Mouse (Mus musculus) E14TG2a.4 (cell line): ENCODE data around the gene Susd4.

Source experiments
- H3K27me3 ChIP-seq: 2 replicates; pipeline ENCODE4 v1.6.1; 2014; ENCODE audit warnings: low read length, control low read depth; ENCODE audit not compliant: insufficient read depth
- H3K36me3 ChIP-seq: 2 replicates; pipeline ENCODE4 v1.6.1; 2014; ENCODE audit warnings: low read length, control low read depth; ENCODE audit not compliant: insufficient read depth
- H3K4me1 ChIP-seq: replicated peaks from 2 replicates; pipeline ENCODE4 v1.6.1; 2014; ENCODE audit warnings: low read depth, low read length, control low read depth
- H3K4me3 ChIP-seq: replicated peaks from 2 replicates; pipeline ENCODE4 v1.5.1; 2014; ENCODE audit warnings: mild to moderate bottlenecking, low read length
- H3K9me3 ChIP-seq: 2 replicates; pipeline ENCODE4 v1.6.1; 2014; ENCODE audit warnings: low read length, control low read depth
- CTCF ChIP-seq: conservative IDR thresholded peaks from 2 replicates; pipeline ENCODE4 v1.5.1; 2014; ENCODE audit warnings: low read length
- NANOG ChIP-seq: IDR thresholded peaks from 2 replicates; pipeline ENCODE4 v1.6.1; 2014; ENCODE audit warnings: borderline replicate concordance, low read length, mixed read lengths
- POU5F1 ChIP-seq: IDR thresholded peaks from 2 replicates; pipeline ENCODE4 v1.6.1; 2014; ENCODE audit warnings: low read length, borderline replicate concordance

Susd4 gene

GRCm38 (mm10) chr1:182902906-182903305 lies 139.2 kb downstream of the Susd4 start:
- TF ChIP-seq POU5F1: no peak
- TF ChIP-seq CTCF: no peak
- TF ChIP-seq NANOG: no peak
- H3K4me1 ChIP-seq: no peaks in the 10 kb centered on the region
- no peaks in the 10 kb centered on the region for H3K27me3 ChIP-seq
- H3K9me3 ChIP-seq: no peaks in the 10 kb centered on the region
- no peak overlapping the region for H3K4me3 ChIP-seq
- H3K36me3 ChIP-seq: no peaks in the 10 kb centered on the region

DNA sequence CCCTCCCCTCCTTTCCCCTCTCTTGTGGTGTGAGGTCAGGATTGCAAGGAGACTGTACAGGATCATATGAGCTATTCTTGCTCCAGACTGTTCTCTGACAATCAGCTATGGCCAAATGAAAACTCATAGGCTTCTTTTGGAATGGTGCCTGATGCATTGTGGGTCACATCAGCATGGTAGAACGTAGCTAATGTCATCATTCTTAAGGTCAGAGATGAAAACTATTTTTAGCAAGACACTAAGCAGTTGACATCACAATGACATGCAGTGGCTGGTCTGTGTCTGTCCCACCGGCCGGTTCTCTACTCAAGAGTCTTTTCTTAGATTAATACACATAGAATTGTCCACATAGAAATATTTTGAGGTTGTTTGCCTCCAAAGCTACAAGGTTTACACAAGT lies 142.0 kb downstream of the Susd4 start:
- H3K27me3 ChIP-seq: no peaks in the 10 kb centered on the region; the same call in 1 of the 2 replicates
- H3K4me1 ChIP-seq: no peaks in the 10 kb centered on the region
- no peaks in the 10 kb centered on the region for H3K36me3 ChIP-seq
- no peak overlapping the region for H3K4me3 ChIP-seq
- H3K9me3 ChIP-seq: peaks cover 4% of the 10 kb centered on the region
- TF ChIP-seq NANOG: no peak
- no peak for TF ChIP-seq POU5F1
- TF ChIP-seq CTCF: no peak

DNA sequence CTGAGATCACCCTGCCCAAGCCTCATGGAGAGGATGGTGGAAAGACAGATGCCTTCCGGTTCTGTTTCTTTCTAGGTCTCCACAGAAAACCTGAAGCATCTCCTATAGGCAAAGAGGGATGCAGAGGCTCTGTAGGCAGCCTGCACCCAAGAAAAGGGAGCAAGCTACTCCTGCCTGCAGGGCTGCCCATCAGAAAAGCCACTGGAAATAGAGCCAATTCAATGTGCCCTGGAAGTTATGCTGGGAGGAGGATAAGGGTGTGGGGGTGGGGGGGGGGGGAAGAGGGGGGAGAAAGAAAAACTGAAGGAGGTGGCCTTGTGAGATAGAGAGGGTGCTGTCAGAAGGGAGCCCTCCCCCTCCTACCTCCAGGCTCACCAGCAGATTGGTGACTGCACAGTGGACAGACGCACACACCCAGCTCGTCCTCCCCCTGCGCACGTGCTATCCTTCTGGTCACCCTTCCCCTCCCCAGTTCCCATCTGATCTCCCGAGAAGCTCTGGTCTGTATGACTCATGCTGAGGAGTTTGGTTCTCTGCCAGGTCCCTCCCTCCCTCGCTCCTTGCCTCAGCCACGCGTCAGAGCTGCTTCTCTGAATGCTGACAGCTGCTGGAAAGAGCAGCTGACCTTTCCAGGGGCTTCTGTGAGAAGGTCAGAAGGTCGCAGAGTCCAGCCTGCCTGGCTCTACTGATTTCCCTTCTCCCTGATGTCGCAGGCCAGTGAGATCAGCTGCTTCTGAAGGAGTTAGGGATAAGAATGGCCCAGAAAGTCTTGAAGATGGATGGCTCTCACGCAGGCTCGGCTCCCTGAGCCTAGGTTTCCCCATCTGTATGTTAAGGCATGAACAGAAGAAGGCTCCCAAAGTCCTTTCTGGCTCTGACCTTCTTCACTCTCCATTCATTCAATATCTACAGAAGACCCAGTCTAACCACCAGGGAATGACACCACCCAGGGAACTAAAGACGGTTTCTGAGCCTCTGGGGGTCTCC lies 144.7 kb downstream of the Susd4 start:
- TF ChIP-seq NANOG (no peak), CTCF (no peak), POU5F1 (no peak)
- Histone ChIP-seq H3K9me3 (peaks cover 19% of the 10 kb centered on the region), H3K27me3 (no peaks in the 10 kb centered on the region; the same call in 1 of the 2 replicates), H3K36me3 (no peaks in the 10 kb centered on the region), H3K4me1 (no peaks in the 10 kb centered on the region), H3K4me3 (no peak overlapping the region)

GRCm38 (mm10) chr1:182909066-182909465 lies 145.4 kb downstream of the Susd4 start:
- H3K36me3 ChIP-seq: no peaks in the 10 kb centered on the region
- H3K9me3 ChIP-seq: peaks cover 19% of the 10 kb centered on the region
- H3K27me3 ChIP-seq: no peaks in the 10 kb centered on the region; the same call in 1 of the 2 replicates
- H3K4me3 ChIP-seq: no peak overlapping the region
- no peaks in the 10 kb centered on the region for H3K4me1 ChIP-seq
- TF ChIP-seq CTCF: no peak
- TF ChIP-seq POU5F1: no peak
- no peak for TF ChIP-seq NANOG

GRCm38 (mm10) chr1:182909596-182909995 lies 145.9 kb downstream of the Susd4 start:
- peaks cover 19% of the 10 kb centered on the region for H3K9me3 ChIP-seq
- H3K36me3 ChIP-seq: no peaks in the 10 kb centered on the region
- TF ChIP-seq POU5F1 (no peak), NANOG (no peak), CTCF (no peak)
- H3K27me3 ChIP-seq: no peaks in the 10 kb centered on the region; the same call in 1 of the 2 replicates
- no peak overlapping the region for H3K4me3 ChIP-seq
- no peaks in the 10 kb centered on the region for H3K4me1 ChIP-seq

GRCm38 (mm10) chr1:182912591-182912990 lies 148.9 kb downstream of the Susd4 start:
- H3K4me3 ChIP-seq: no peak overlapping the region
- H3K4me1 ChIP-seq: no peaks in the 10 kb centered on the region
- no peak for TF ChIP-seq POU5F1
- no peak for TF ChIP-seq NANOG
- no peak for TF ChIP-seq CTCF
- no peaks in the 10 kb centered on the region for H3K36me3 ChIP-seq
- no peaks in the 10 kb centered on the region; the same call in 1 of the 2 replicates for H3K27me3 ChIP-seq
- peaks cover 19% of the 10 kb centered on the region for H3K9me3 ChIP-seq

DNA sequence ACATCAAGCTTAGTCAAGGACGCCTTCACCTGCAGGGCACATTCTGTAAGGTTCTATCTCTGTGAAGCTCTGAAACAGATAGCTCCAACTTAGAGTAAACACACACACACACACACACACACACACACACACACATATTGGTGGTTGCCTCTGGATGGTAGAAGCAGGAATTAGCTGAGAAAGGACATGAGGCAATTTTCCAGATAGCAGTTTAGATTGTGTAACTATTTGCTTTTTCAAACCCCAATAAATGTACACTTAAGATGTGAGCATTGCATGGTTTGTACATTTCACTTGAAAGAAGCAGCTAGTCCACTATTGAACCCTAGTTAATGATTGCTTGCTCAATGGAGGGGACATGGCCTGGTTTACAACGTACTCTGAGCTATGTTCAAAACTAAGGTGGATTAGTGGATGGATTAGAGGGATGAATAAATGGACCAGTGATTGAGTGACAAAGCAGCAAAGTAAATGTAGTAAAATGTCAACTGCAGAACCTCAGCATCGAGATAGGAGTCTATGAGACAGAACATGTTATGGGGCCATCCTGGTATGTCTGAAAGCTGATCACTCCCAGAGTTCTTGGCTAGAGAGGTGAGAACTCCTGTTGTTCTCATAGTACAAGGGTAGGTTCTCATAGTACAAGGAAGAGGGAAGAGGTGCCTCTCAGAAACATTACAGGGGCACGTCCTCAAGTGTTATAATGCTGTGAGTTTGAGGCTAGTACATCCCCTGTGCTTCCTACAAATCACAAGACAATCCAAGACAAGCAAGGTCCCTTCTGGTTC lies 150.7 kb downstream of the Susd4 start:
- Histone ChIP-seq H3K9me3 (peaks cover 19% of the 10 kb centered on the region), H3K27me3 (no peaks in the 10 kb centered on the region), H3K36me3 (no peaks in the 10 kb centered on the region), H3K4me1 (no peaks in the 10 kb centered on the region), H3K4me3 (no peak overlapping the region)
- TF ChIP-seq CTCF: no peak

- Histone ChIP-seq H3K27me3 (no peaks in the 10 kb centered on the region), H3K36me3 (no peaks in the 10 kb centered on the region), H3K4me3 (no peak overlapping the region), H3K4me1 (no peaks in the 10 kb centered on the region), H3K9me3 (peaks cover 11% of the 10 kb centered on the region)
- TF ChIP-seq NANOG (no peak), POU5F1 (no peak), CTCF (no peak)
Measured at GRCm38 (mm10) chr1:182916166-182916565, 152.5 kb downstream of the Susd4 start.
